Mouse (Mus musculus) layer of hippocampus, adult 9-10 months (tissue): ENCODE measurements around the gene Tarbp1.
"Not testable (repeated sequence)": the region's sequence is repeated elsewhere in the genome, so short reads cannot be mapped to it uniquely, and the experiment has no call there.

Source experiments
- DNase-seq: peaks from one replicate; pipeline ENCODE4 v3.0.0; 2022; ENCODE audit warnings: low spot score

Gene Tarbp1

GRCm38 (mm10) chr8:126420834-126421233 lies 54.0 kb downstream of the Tarbp1 start:
- no peak for DNase-seq

GRCm38 (mm10) chr8:126405030-126405429 lies 69.8 kb downstream of the Tarbp1 start:
- DNase-seq = no peak

GRCm38 (mm10) chr8:126404550-126404949 lies 70.3 kb downstream of the Tarbp1 start:
- not testable (repeated sequence) for DNase-seq

GRCm38 (mm10) chr8:126398349-126398748 lies 76.5 kb downstream of the Tarbp1 start:
- no peak for DNase-seq

GRCm38 (mm10) chr8:126395917-126396316 lies 78.9 kb downstream of the Tarbp1 start:
- DNase-seq = no peak

- no peak for DNase-seq
These were observed 79.5 kb downstream of the Tarbp1 start for GRCm38 (mm10) chr8:126395386-126395785.

- DNase-seq = no peak
These were observed 83.3 kb downstream of the Tarbp1 start for GRCm38 (mm10) chr8:126391541-126391940.

- DNase-seq = no peak
These were observed 87.3 kb downstream of the Tarbp1 start for GRCm38 (mm10) chr8:126387566-126387965.

GRCm38 (mm10) chr8:126382749-126383148 lies 92.1 kb downstream of the Tarbp1 start:
- DNase-seq = no peak

GRCm38 (mm10) chr8:126382216-126382615 lies 92.6 kb downstream of the Tarbp1 start:
- DNase-seq = no peak

- DNase-seq = no peak
These were observed 93.6 kb downstream of the Tarbp1 start for GRCm38 (mm10) chr8:126381299-126381698.

- DNase-seq = no peak
These were observed 94.7 kb downstream of the Tarbp1 start for GRCm38 (mm10) chr8:126380141-126380540.

- DNase-seq = no peak
These were observed 95.3 kb downstream of the Tarbp1 start for GRCm38 (mm10) chr8:126379580-126379979.
